Mouse (Mus musculus) embryonic fibroblast, embryonic 13.5 days (primary cell): ENCODE data around the gene Rab37. TPM values are rescaled to one million over a fixed set of nuclear protein-coding genes. Genes with fewer than 3 reads are reported as not detected.

Source experiments
- H3K27ac ChIP-seq: 2 replicates; pipeline ENCODE4 v1.5.1; 2012; ENCODE audit warnings: low read length, control low read depth, inconsistent platforms; ENCODE audit not compliant: insufficient read depth
- H3K4me1 ChIP-seq: 2 replicates; pipeline ENCODE4 v1.6.1; 2011; ENCODE audit warnings: low read length; ENCODE audit not compliant: control insufficient read depth, insufficient read depth
- H3K4me3 ChIP-seq: 2 replicates; pipeline ENCODE4 v1.5.1; 2011; ENCODE audit warnings: mild to moderate bottlenecking, control low read depth, low read length; ENCODE audit not compliant: insufficient read depth
- CTCF ChIP-seq: IDR thresholded peaks from 2 replicates; pipeline ENCODE4 v1.5.1; 2011; ENCODE audit warnings: mild to moderate bottlenecking, control low read depth, low read length, moderate library complexity, borderline replicate concordance; ENCODE audit not compliant: insufficient read depth
- POLR2A ChIP-seq: IDR thresholded peaks from 2 replicates; pipeline ENCODE4 v1.6.1; 2011; ENCODE audit warnings: low read depth, mild to moderate bottlenecking, control low read depth, low read length, moderate library complexity
- polyA plus RNA-seq: library from polyadenylated mRNA; stranded (reverse); fragments of >200 nt; gene quantifications from 2 replicates; pipeline ENCODE4 v1.2.4, GENCODE M21; 2011; ENCODE audit warnings: low read depth; ENCODE audit not compliant: missing spikeins, insufficient read length

Gene Rab37
- polyA plus RNA-seq, 1 experiment: 0.32 TPM

DNA sequence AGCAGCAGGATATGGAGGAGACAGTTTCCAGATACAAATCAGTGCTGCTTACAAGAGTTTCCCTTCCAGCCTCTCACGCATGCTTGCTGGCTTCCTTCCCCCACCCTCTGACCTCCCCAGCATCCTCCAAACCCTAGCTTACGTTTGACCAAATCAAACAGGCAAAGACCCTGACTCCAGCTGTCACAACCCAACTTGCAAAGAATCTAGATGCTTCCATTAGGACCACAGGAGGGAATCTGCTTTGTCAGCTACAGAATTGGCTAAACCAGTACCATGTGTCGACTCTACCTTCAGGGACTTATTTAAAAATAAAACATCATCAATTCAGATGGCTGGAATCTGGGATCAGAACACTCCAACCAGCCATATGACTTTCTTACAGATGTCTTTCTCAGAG lies 21.0 kb downstream of the Rab37 start:
- no peaks in the 10 kb centered on the region for H3K4me1 ChIP-seq
- H3K4me3 ChIP-seq: no peak overlapping the region
- no peak for TF ChIP-seq CTCF
- TF ChIP-seq POLR2A: no peak
- no peak overlapping the region for H3K27ac ChIP-seq

DNA sequence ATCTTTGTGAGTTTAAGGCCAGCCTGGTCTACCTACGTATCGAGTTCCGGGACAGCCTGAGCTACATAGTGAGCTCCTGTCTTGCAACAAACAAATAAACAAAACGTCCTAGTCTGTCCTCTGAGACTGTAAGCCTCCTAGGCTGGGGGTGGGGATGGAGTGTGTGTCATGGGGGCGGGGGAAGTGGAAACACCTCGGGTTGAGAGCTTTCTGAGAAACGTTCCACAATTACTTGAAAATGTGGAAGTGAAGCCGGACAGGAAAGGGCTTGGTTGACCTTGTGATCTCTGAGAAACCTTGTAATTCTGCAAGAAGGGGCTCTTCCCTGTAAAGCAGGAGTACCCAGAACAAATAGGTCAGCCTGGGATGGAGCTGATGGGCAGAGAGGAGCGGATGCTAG lies 28.2 kb downstream of the Rab37 start:
- Histone ChIP-seq H3K4me1 (no peaks in the 10 kb centered on the region), H3K4me3 (no peak overlapping the region), H3K27ac (no peak overlapping the region)
- TF ChIP-seq POLR2A (no peak), CTCF (no peak)

DNA sequence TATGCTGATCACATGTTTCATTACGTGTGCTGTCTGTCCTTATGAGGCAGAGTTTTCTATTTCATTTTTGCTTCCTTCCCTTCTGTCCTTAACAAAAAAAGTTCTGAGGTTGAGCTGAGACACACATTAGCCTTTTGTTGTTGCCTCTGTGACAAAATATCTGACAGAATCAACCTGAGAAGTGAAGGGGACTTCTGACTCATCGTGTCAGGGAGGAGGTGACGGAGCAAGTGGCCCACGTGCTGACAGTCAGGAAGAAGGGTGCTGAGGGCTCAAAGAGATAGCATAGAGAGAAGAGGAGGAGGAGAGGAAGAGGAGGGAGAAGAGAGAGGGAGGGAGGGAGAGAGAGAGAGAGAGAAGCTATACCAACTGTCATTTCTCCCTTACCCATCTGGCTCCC lies 37.3 kb downstream of the Rab37 start:
- Histone ChIP-seq H3K27ac (no peak overlapping the region), H3K4me1 (no peaks in the 10 kb centered on the region), H3K4me3 (no peak overlapping the region)
- TF ChIP-seq CTCF: no peak
- TF ChIP-seq POLR2A: no peak

DNA sequence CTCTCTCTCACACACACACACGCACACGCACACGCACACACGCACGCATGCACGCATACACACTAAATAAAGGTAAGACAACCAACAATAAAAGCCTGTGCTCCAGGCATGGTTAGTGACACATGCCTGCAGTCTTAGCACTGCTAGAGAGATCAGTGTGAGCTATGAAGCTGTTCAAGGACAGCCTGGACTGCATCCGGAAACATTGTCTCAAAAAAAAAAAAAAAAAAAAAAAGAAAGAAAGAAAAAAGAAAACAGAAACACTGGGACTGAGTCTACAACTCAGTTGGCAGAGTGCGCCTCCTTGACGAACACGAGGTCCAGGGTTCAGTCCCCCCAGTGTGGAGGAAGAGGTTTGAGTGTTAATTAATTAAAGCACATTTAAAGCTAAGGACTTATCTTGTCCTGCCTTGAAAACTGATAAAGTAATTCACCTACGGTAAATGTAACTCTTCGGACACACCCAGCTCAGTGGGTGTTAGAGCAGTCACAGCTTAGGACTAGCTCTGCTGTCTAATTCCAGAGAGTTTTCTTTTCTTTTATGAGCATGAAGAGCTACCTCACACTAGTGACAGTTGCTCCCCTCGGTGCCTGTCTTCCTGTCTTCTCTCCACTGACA lies 38.4 kb downstream of the Rab37 start:
- Histone ChIP-seq H3K4me3 (no peak overlapping the region), H3K4me1 (no peaks in the 10 kb centered on the region), H3K27ac (no peak overlapping the region)
- TF ChIP-seq CTCF (no peak), POLR2A (no peak)

DNA sequence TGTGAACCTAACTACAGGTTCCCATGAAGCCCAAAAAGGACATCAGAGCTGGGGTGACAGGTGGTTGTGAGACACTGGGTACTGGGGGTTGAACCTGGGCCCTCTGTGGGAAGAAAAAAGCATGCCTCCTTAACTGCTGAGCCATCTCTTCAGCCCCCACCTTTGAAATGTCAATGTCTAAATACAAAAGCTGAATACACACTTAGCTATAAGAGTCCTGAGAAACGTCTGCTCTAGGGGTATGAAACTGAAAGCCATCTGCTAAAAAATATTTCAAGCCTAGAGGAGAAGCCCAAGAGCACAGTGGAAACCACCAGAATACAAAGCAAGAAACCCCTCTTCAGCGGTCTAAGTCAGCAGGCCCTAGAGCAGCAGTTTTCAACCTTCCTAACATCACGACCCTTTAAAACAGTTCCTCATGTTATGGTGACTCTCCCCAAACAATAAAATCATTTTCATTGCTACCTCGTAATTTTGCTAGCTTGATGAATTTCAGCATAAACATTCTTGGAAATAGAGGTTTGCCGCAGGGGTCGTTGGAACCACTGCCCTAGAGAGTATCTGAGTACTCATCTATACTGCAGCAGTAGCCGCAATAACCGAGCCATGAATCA lies 40.6 kb downstream of the Rab37 start:
- TF ChIP-seq POLR2A: no peak
- TF ChIP-seq CTCF: no peak
- no peaks in the 10 kb centered on the region for H3K4me1 ChIP-seq
- no peak overlapping the region for H3K4me3 ChIP-seq
- no peak overlapping the region for H3K27ac ChIP-seq

DNA sequence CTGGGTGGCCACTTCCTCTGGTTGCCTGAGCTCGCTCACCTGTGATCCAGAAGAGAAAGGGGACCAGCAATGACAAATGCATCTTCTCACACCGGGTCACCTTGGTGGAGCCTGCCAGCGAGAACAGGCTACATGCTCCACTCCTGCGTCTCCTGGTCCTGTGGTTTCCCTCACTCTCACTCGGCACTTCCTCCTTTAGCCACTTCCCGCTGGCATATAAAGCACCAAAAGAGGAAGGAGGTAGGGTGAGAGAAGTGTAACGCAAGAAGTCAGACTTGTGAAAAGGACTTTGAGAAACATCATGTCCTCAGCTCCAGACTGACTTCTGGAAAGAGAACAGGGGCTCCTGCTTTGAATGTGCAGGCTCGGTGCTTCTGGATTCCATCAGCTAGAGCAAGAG lies 42.6 kb downstream of the Rab37 start, which contains the start of gene Cd300lf:
Gene Cd300lf (minus strand): TSS at position 193 of the 400 bp plus-strand sequence.
- no peaks in the 10 kb centered on the region for H3K4me1 ChIP-seq
- H3K27ac ChIP-seq: no peak within 1 kb of the TSS
- TF ChIP-seq CTCF (no peak), POLR2A (no peak)

DNA sequence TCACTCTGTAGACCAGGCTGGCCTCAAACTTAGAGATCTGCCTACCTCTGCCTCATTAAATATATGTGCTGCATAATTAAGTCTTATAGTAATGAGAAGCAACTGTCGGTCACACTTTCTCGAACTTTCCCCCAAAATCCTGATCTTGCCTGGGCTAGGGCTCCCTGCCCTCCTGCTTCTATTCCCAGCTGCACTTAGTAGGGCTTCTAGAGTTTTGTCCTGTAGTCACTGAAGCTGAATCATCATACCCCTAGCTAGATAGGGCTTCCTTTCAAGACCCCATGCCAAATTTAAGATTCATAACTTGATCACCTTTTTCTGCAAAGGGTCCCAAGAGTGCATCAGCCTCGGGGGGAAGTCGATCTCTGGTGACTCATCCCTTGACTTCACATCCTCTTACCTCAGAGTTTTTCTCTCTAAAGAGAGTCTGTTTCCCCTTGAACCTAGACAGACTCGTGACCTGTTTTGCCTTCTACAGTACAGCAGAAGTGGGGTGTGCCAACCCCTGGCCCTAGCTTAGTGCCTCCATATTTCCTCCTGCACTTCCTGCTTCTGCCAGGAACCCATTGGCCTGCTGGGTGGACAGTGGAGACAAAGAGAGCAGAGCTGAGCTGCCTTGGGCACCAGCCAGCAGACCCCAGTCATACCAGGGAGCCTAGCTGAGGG lies 47.5 kb downstream of the Rab37 start:
- no peak overlapping the region for H3K27ac ChIP-seq
- no peak overlapping the region for H3K4me3 ChIP-seq
- no peak for TF ChIP-seq POLR2A
- TF ChIP-seq CTCF: no peak
- no peaks in the 10 kb centered on the region for H3K4me1 ChIP-seq

More for the DNA sequence above, 42.6 kb downstream of the Rab37 start, which contains the start of gene Cd300lf:
- no peak within 1 kb of the TSS for H3K4me3 ChIP-seq

DNA sequence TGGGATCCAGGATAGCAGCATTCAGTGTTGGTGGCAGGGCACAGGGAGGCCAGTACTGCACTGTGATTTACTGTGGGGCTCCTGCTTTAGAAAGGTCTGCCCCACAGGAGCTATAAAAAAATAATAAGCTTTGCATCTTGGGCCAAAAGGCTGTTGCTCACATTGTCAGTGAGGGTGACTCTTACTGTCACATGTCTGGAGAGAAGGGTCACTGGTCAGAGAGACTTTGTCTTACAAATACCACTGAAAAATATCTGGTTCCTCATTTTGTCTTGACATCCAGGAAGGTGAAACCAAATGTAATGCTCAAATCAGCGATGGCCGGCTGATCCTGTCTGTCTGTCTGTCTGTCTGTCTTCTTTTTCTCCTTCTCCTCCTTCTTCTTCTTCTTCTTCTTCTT lies 50.7 kb downstream of the Rab37 start:
- Histone ChIP-seq H3K4me1 (no peaks in the 10 kb centered on the region), H3K27ac (no peak overlapping the region), H3K4me3 (no peak overlapping the region)
- TF ChIP-seq POLR2A (no peak), CTCF (no peak)

DNA sequence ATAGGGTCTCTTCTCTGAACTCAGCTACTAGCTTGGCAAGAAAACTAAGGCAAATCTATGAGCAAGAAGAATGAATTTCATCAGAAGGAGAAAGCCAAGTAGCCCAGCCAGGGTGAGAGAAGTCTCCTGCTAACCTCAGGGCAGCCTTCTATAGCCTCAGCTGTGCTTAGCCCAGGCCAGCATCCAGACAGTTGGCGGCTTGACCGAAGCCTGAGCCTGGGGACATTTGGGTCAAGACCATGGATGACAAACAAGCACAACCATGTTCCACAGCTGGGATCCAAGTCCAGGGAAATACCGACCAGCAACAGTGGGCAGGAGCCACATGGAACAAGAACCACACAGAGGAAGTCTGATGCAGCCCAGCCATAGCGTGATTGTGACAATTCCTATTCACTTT lies 56.6 kb downstream of the Rab37 start:
- TF ChIP-seq CTCF (no peak), POLR2A (no peak)
- H3K4me3 ChIP-seq: no peak overlapping the region
- no peak overlapping the region for H3K27ac ChIP-seq
- H3K4me1 ChIP-seq: no peaks in the 10 kb centered on the region

DNA sequence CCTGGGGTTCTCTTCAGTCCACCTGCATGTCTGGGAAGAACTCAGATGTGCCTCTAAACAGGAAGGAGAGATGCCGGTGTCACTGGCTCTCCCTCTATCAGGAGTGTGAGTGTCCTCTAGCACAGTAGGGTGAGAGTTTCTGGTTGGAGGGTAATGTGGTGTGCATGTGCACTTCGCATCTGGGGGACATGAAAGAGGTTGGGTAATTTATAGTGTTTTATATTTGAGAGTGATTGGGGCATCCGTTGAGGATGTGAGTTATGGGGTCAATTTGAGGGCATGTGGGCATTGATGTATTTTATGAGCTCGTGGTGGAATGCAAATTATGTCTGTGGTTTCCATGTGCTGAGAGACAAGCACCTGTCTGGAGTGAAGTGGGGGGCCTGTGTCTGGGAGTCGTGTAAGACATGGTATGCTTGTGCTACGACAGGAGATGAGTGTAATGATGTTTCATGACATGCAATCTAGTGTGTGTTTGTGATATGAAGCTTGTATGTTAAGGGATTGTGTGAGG lies 59.6 kb downstream of the Rab37 start:
- Histone ChIP-seq H3K4me3 (no peak overlapping the region), H3K27ac (no peak overlapping the region), H3K4me1 (no peaks in the 10 kb centered on the region)
- TF ChIP-seq POLR2A (no peak), CTCF (no peak)
